Mouse (Mus musculus): Measurements from ENCODE around the gene Uimc1. TPM values are rescaled to one million over a fixed set of nuclear protein-coding genes. Genes with fewer than 3 reads are reported as not detected.

Uimc1 gene
- total RNA-seq, 2 experiments from 2014 or later = 14.9 to 15.4 TPM

DNA sequence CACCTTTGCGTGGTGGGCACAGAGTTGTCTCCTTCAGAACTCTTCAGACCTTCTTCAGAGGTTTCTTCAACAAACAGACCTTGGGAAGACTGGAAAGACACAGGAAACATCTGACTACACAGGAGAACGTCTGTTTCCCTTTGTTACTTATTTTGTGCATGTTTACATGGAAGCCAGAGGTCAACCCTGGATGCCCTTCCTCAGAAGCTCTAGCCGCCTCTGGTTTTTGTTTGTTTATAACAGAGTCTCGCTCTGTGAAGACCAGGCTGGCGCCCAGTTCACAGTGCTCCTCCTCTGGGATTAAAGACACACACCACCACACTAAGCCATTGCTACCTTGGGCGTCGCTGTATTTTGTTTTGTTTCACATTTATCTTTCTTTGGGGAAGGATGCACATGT is 30.4 kb downstream of the Uimc1 start:
- peak in 1 of 2 experiments; percentile 30 for DNase-seq (ENCODE audit: extremely low spot score in 1 of 2, low spot score in 2 of 2)
- intact Hi-C loops (cut with DNase I) = loop anchor here (2.0 to 10.0 kb wide), 3 partner anchors 57 to 355 kb away; no protein-coding TSS in a partner anchor

DNA sequence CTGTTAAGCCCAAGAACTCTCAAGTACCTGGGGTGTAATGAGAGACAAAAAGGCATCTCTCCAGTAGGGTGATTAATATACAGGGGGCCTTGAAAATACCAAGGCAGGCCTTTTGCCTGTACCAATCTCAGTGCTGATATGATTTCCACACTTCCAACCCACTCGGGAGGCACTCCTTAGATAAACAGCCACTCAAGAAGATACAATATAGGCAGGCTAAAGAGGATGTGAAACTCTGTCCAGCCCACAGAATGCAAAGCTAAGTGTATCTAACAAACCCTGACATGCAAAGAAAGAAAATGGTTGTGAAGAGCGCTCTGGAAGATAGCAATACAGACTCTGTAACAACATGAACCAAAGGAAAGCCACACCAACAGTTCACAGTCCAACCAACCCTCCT is 36.8 kb downstream of the Uimc1 start:
- intact Hi-C loops (cut with DNase I) = no loop called here
- DNase-seq (ENCODE audit: extremely low spot score in 1 of 2, low spot score in 2 of 2) = no peak

DNA sequence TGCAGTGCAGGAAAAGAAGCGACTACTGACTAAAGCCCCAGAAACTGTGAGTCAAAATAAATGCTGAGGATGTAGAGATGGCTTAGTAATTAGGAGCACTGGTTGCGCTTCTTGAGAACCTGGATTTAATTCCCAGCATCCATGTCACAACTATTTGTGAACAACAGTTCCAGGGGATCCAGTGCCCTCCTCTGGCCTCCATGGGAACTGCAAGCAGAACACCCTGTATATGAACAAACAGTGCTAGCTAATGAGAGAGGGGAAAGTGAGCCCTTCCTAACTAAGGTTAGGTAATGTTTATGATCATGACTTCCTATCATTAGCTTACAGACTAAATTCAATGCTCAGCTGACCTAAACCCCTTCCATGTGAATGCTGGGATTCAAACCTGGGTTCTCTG is 42.1 kb downstream of the Uimc1 start:
- intact Hi-C loops (cut with DNase I) = no loop called here
- no peak for DNase-seq (ENCODE audit: extremely low spot score in 1 of 2, low spot score in 2 of 2)

DNA sequence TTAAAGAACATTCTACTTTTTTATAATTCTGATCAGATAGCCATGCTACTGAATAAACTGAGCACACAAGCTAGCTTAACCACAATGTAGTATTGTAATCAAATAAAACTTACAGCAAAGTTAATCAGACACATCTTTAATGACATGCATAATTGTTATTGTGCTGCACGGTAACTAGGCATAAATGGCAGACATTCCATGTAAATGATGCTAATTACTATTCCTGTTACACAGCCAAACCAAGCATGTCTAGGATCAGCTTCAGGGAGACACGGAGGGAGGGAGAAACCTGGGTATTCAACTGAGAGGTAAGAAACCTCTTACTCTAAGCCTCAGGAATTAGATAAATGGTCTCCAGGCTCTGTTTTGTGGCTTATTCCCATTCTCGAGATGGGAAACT is 52.4 kb downstream of the Uimc1 start:
- DNase-seq (ENCODE audit: extremely low spot score in 1 of 2, low spot score in 2 of 2) = no peak
- intact Hi-C loops (cut with DNase I) = no loop called here

DNA sequence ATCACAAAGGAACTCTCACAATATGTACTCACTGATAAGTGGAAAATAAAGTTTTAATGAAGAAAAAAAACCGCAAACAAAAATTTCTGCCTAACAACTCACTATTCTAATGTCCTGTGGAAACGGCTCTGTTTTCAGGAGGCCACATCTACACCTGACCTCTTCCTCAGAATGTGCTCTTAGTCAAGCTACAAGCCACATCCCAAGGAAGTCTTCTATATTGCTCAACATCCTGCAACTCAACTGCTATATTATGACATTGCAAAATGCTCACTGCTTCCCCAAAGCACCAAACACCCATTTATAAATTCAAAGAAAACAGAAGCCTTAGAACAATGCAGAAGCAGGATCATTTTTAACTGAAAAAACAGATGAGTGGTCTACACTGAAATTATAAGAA is 60.1 kb downstream of the Uimc1 start:
- intact Hi-C loops (cut with DNase I) = no loop called here
- DNase-seq (ENCODE audit: extremely low spot score in 1 of 2, low spot score in 2 of 2) = no peak

DNA sequence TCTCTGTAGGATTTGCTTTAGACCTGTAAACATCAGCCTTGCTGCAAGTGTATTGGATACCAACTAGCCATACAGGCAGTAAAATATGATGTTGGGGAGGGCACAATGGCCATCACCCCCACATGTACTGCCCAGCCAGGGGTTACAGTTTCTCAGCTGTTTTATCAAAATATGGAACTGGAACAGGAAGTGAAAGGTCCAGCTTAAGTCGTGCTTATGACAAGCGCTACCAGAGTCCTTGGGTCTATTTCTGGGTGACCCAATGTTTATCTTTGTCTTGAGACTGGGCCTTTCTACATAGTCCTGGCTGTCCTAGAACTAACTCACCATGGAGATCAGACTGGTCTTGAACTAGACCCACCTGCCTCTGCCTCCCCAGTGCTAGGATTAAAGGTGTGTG is 75.9 kb downstream of the Uimc1 start:
- DNase-seq (ENCODE audit: extremely low spot score in 1 of 2, low spot score in 2 of 2) = no peak
- intact Hi-C loops (cut with DNase I) = no loop called here

DNA sequence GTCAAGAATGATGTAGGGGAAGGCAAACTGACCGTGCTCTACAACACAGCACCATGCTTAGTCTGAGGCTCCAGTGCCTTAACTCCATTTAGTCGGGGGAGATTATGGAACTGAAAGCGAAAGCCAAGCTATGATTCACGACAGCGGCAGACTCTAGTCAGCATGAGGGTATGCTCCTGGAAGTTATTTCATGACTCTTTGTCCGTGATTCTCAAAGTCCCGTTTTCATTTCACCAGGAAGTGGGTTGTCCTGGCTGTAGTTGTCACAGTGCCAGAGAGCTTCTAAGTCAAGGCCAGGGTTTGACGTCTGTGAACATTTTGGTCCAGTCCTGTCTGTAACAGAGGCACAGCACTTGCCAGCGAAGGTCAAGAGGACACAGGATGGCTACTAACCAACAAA is 77.4 kb downstream of the Uimc1 start:
- DNase-seq (ENCODE audit: extremely low spot score in 1 of 2, low spot score in 2 of 2) = no peak
- intact Hi-C loops (cut with DNase I) = no loop called here

DNA sequence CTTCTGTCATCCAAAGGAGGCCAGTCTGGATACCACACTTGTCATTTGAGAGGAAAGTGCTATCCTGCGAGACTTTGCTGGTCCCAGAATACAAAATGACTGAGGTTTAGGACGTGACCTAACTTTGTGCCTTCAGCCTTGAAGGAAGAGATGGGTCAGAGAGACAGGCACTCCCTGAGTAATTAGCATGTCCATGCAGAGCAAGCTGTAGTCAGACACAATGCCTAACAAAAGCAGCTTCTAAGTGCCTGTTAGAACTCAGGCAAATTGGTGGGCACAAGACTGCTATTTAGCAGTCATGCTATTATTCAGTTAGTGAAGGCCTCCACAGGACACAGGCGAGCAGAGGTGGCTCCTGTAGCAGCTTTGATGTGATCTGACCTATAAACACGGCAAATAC is 77.8 kb downstream of the Uimc1 start:
- intact Hi-C loops (cut with DNase I) = no loop called here
- DNase-seq (ENCODE audit: extremely low spot score in 1 of 2, low spot score in 2 of 2) = no peak

DNA sequence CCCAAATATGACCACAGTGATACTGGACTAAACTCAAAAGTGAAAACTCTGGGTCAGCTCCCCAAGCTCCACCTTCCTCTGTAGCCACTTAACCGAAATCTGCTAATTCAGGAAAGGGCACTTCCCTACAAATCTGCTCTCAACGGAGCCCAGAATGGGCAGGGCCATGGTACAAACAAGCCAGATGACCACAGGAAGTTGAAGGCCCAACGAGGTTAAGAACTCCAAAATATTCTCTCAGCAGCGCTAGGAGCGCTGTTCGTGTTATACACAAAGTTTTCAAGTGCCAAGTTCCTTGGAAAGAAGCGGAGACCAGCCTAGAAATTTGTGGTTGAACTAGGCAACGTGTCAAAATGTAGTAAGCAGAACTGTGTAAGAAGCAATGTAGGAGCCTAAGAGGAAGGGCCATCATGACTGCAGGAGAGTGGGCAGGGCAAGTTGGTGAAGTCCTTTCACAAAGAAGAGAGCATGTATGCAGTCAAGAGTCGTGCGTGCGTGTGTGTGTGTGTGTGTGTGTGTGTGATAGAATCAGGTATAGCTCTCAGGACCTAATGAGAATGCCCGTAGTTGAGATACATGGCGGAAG is 78.8 kb downstream of the Uimc1 start, which contains the start of gene Hk3:
Gene Hk3, minus strand, starts transcription at position 192 of the 586 bp plus-strand sequence.
- intact Hi-C loops (cut with DNase I) = no loop called here
- DNase-seq (ENCODE audit: extremely low spot score in 1 of 2, low spot score in 2 of 2) = no peak

DNA sequence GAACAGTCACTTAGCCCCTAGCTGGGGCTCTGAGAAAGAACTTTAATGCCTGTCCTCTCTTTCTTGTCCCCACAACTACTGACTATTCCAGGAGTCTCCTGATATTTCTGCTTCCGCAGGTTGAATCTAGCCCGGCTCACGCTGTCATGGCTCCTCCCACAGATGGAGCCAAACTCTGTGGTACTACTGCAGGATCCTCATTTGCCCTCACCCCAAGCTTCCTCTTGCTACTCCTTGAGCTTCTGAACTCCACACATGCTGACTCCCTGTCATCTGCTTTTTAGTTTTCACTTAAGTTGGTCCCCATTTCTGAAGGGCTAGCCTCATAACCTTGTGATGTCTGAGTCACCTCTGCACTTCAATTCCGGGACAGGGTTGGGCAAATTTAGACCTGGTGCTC is 80.0 kb downstream of the Uimc1 start:
- intact Hi-C loops (cut with DNase I) = no loop called here
- no peak for DNase-seq (ENCODE audit: extremely low spot score in 1 of 2, low spot score in 2 of 2)

DNA sequence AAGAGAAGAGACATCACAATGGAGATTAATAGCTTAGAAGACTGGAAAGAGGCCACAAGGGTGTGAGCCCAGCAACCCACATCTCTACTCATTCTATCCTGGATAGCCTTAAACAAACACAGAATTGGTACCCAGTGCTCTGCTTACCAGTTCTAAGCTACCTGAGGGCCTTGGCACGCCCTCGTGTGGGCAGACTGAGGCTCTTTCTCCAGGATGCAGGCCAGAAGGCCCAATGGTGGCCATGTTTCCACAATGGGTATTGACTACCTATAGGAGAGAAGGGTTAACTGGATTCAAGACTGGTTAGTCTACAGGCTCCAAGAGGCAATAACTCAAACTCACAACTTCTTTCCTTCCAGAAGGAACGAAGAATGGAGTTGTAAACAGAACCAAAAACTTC is 80.9 kb downstream of the Uimc1 start:
- no peak for DNase-seq (ENCODE audit: extremely low spot score in 1 of 2, low spot score in 2 of 2)
- intact Hi-C loops (cut with DNase I) = no loop called here

DNA sequence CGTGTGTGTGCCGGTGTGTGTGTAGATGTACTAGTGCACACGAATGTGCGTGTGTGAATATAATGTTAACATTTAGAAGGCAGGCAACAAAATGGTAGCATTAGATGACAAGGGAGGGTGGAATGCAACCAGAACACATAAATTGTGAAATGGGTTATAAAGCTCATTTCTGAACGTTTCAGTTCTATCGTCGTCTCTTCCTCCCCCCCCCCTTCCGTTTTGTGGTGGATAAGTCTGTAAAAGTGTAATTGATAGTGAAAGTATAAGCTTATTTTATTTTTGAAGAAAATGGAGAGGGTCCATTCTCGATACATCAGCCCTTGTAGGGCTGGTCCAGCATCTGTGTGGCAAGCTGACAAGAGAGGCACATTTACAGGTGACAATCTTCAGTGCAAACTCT is 81.4 kb downstream of the Uimc1 start:
- intact Hi-C loops (cut with DNase I) = no loop called here
- no peak for DNase-seq (ENCODE audit: extremely low spot score in 1 of 2, low spot score in 2 of 2)

DNA sequence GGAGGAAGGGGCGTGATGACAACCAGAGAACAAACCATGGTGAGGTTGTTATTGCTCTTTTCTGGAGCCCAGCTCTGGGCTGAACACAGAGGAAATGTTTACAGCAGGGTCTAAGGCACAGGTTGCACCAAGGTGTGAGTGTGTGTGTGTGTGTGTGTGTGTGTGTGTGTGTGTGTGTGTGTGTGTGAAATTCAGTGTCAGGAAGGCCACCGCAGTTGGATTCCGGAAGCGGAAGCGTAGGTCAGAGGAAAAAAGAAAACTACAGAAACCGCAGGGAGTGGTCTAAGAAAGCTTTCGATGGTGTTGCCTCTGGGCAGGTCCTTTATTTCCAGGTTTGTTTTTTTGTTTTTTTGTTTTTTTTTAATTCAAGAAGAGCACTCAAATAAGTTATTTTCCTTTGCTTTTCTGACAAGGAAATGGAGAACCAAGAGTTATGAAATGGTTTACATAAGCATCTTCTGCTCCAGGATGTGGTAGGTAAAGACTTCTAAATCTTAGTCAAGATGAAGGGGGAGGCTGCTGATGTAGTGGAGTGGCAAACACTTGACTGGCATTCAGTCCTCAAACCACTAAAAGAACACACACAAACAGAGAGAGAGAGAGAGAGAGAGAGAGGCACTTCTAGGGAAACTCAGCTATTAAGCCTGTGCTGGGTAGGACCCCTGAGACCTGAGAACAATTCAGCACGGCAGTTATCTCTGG is 82.1 kb downstream of the Uimc1 start:
- intact Hi-C loops (cut with DNase I) = no loop called here
- DNase-seq (ENCODE audit: extremely low spot score in 1 of 2, low spot score in 2 of 2) = no peak

DNA sequence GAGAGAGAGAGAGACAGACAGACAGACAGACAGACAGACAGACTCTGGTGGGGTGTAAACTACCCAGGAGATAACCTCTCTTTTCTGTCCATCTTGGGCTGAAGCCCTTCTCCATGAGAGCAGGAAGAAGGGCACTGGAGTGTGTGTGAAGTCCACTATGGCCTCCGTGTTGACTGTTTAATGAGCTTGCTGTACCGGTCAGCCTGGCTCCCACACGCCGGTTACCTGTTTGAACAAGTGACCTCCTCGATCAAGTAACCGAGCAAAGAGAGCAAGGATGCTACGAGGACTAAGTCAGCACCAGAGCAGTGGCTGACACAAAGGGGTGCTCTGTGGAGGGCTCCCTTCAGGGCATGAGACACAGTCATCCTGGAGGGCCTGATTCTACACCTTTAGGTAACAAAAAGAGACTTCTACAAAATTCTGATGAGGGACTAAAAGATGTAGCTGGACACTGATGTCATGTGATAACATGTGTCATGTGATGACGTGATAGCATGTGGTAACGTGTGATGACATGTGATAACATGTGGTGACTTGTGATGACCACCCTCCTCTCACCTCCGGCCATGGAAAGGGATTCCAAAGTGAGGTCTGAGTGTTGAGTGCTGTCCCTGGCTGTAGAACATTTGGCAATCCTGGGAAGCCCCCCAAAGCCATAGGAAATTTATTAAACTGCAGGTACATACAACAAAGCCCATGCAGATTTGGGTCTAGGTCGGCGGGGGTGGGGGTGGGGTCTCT is 82.8 kb downstream of the Uimc1 start:
- DNase-seq (ENCODE audit: extremely low spot score in 1 of 2, low spot score in 2 of 2) = no peak
- intact Hi-C loops (cut with DNase I) = no loop called here

DNA sequence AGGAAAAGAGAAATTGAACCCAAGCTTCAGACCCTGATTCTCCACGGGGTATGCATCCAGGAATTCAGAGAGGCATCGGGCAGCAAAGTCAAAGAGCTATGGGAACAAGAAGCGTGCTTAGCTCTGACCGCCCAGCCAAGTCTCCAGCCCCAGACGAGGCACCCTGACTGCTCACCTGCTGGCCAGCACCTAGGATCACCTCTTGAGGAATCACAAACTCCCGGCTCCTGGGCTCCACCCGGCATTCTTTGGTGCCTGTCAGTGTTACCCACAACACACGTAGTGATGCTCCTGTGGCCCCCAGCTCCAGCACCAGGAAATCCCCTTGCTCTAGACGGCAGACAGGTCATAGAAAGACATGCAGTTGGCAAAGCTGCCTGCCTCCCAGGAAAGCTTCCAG is 85.6 kb downstream of the Uimc1 start:
- intact Hi-C loops (cut with DNase I) = loop anchor here (5.0 kb wide), 1 partner anchor 53 kb away; no protein-coding TSS in a partner anchor
- DNase-seq (ENCODE audit: extremely low spot score in 1 of 2, low spot score in 2 of 2) = no peak

DNA sequence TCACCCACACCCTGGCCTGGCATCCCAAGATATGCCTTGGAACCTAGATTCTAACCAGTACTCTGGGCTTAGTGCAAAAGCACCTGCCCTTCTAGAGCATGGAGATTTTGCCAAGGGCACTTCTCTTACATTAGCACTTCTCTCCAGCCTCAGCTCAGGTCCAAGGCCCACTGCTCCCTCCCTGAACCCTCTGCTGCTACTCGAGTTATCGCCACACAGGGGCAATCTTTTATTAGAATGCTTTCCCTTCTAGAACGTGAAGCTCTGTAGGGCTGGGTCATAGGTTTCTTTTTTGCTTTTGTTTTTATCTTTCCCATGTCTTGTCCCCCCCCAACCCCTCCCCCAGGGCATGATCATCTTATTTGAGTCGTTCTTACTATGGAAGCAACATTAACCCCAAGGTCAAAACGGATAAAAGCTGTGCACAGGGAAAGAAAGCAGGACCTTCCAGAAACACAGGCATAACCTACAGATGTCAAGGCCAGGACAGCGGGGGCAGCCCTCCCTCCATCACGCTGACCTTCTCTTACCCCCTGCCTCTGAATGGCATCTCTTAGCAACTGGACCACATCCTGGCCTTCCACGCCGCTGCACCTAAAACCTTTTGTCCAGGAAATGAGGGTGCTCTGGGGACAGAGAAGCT is 86.3 kb downstream of the Uimc1 start:
- intact Hi-C loops (cut with DNase I) = loop anchor here (5.0 kb wide), 1 partner anchor 53 kb away; no protein-coding TSS in a partner anchor
- DNase-seq (ENCODE audit: extremely low spot score in 1 of 2, low spot score in 2 of 2) = no peak

DNA sequence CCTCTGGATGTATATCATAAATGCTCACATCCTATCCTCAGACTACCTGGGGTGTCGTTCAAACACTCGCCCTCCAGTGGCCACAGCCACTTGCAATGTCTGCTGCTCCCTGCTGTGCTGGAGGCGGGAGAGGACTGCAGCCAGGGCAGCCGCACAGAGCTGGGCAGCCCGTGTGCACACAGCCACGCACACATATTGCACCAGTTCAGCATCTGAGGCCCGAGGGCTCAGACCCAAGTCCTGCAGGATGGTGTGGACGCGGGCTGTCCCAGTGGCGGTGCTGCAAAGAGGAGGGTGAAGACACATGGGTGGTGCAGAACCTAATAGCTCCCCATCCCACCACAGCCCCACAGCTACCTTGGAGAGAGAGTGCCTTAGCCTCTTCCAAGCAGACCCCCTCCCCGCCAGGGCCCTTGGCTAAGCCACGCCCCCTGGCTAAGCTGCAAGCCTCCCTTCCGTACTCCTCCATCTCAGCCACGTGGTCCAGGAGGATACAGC is 88.1 kb downstream of the Uimc1 start:
- intact Hi-C loops (cut with DNase I) = loop anchor here (5.0 kb wide), 1 partner anchor 55 kb away; no protein-coding TSS in a partner anchor
- no peak for DNase-seq (ENCODE audit: extremely low spot score in 1 of 2, low spot score in 2 of 2)

DNA sequence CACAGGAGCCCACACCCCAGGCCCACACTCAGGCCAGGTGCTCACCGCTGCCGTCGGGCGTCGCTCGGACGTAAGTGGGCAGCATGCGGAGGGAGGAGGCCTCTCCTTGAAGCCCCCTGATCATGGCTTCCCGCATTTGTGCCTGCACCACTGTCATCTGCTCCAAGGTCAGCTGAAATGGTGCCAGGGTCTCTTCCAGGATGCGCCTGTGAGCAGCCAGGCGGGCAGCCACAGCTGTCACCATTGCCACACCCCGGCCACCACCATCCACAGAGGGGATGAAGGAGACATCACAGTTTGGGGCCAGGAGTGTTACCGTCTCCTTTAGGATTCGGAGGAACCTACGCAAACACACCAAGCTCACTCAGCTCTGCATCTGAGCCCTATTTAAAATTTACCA is 89.0 kb downstream of the Uimc1 start:
- intact Hi-C loops (cut with DNase I) = loop anchor here (5.0 kb wide), 1 partner anchor 56 kb away; no protein-coding TSS in a partner anchor
- no peak for DNase-seq (ENCODE audit: extremely low spot score in 1 of 2, low spot score in 2 of 2)

DNA sequence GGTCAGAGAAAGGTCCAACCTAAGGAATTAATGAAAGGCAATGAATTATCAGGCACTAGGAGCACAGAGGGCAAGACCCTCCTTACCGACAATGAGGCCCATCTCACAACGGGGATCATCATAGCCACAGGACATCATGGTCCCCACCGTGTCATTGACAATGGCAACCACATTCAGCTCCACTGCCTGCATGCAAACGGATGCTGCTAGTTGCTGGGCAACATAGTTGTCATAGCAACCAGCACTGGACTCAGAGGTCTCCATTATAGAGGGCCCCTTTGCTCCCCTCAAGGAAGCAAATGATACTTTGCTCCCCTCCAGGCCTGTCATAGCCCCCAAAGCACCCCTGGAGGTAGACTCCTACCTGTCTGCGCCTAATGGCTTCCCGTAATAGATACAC is 91.5 kb downstream of the Uimc1 start:
- DNase-seq (ENCODE audit: extremely low spot score in 1 of 2, low spot score in 2 of 2) = no peak
- intact Hi-C loops (cut with DNase I) = no loop called here

Measured in left cerebral cortex, postnatal 10 days (tissue).